Mouse (Mus musculus): ENCODE results near the gene Olfr1497. TPM values are rescaled to one million over a fixed set of nuclear protein-coding genes. Genes with fewer than 3 reads are reported as not detected.

Olfr1497 gene
- not detected for polyA plus RNA-seq (2017; shearing (Covaris generic))

GRCm38 (mm10) chr19:13798102-13798501 lies at the start of gene Olfr1497:
Olfr1497 (minus strand) TSS chr19:13798202.

GRCm38 (mm10) chr19:13830388-13830787 lies 32.4 kb upstream of the Olfr1497 start, which contains the start of gene Olfr1500:
Olfr1500 (minus strand) TSS chr19:13830488.

GRCm38 (mm10) chr19:13819347-13819746 lies 21.3 kb upstream of the Olfr1497 start, which contains the start of gene Olfr1499:
Olfr1499 (minus strand) TSS chr19:13819447.

GRCm38 (mm10) chr19:13777578-13777977 lies 20.4 kb downstream of the Olfr1497 start, which contains the start of gene Olfr1496:
Olfr1496 (plus strand) TSS chr19:13777878.

GRCm38 (mm10) chr19:13764306-13764705 lies 33.7 kb downstream of the Olfr1497 start, which contains the start of gene Olfr1495:
Olfr1495 (plus strand) TSS chr19:13764606.

Other genes with a start within 250 kb of the Olfr1497 start
- not detected for gene Olfr1484, start 214.7 kb downstream of the Olfr1497 start, polyA plus RNA-seq (2017; shearing (Covaris generic))
- not detected for gene Olfr1487, start 180.8 kb downstream of the Olfr1497 start, polyA plus RNA-seq (2017; shearing (Covaris generic))
- not detected for gene Olfr1489, start 166.6 kb downstream of the Olfr1497 start, polyA plus RNA-seq (2017; shearing (Covaris generic))
- not detected for gene Olfr1490, start 147.1 kb downstream of the Olfr1497 start, polyA plus RNA-seq (2017; shearing (Covaris generic))
- not detected for gene Olfr1491, start 100.9 kb downstream of the Olfr1497 start, polyA plus RNA-seq (2017; shearing (Covaris generic))
- not detected for gene Olfr1493-ps1, start 74.9 kb downstream of the Olfr1497 start, polyA plus RNA-seq (2017; shearing (Covaris generic))
- not detected for gene Olfr1494, start 58.5 kb downstream of the Olfr1497 start, polyA plus RNA-seq (2017; shearing (Covaris generic))
- gene Olfr1495, start 33.6 kb downstream of the Olfr1497 start, polyA plus RNA-seq (2017; shearing (Covaris generic)) = not detected
- gene Olfr1496, start 20.3 kb downstream of the Olfr1497 start, polyA plus RNA-seq (2017; shearing (Covaris generic)) = not detected
- not detected for gene Olfr1499, start 21.2 kb upstream of the Olfr1497 start, polyA plus RNA-seq (2017; shearing (Covaris generic))
- gene Olfr1500, start 32.3 kb upstream of the Olfr1497 start, polyA plus RNA-seq (2017; shearing (Covaris generic)) = not detected
- not detected for gene Olfr1501, start 52.5 kb upstream of the Olfr1497 start, polyA plus RNA-seq (2017; shearing (Covaris generic))
- not detected for gene Olfr1502, start 63.6 kb upstream of the Olfr1497 start, polyA plus RNA-seq (2017; shearing (Covaris generic))
- not detected for gene Olfr1504, start 99.7 kb upstream of the Olfr1497 start, polyA plus RNA-seq (2017; shearing (Covaris generic))
- gene Olfr1505, start 115.3 kb upstream of the Olfr1497 start, polyA plus RNA-seq (2017; shearing (Covaris generic)) = 0.09 TPM